Mouse (Mus musculus): Measurements from ENCODE around the gene Sorcs3. TPM values are rescaled to one million over a fixed set of nuclear protein-coding genes. Genes with fewer than 3 reads are reported as not detected.

Sorcs3 gene
- polyA plus RNA-seq, 1 experiment from 2014 or later: 0.28 TPM

- Histone ChIP-seq H3K36me3 (ENCODE audit: control insufficient read depth, insufficient read depth, low read length) (no peaks in the 10 kb centered on the region), H3K9ac (ENCODE audit: low read length) (no peak overlapping the region), H3K4me3 (ENCODE audit: low read depth, low read length) (no peak overlapping the region), H3K9me3 (ENCODE audit: control insufficient read depth, low read length) (no peaks in the 10 kb centered on the region), H3K27ac (replicated peaks; ENCODE audit: low read depth, low read length) (no peak overlapping the region), H3K4me2 (ENCODE audit: low read depth, severe bottlenecking) (no peak overlapping the region), H3K27me3 (ENCODE audit: control insufficient read depth, insufficient read depth, low read length) (no peaks in the 10 kb centered on the region), H3K4me1 (ENCODE audit: control insufficient read depth, insufficient read depth, low read length) (no peaks in the 10 kb centered on the region)
- WGBS: 23% methylated on average over 5 of the region's 5 CpGs
- peak; percentile 54; the same call in 1 of the 2 replicates for ATAC-seq (ENCODE audit: insufficient number of reproducible peaks, low FRiP score, low TSS enrichment, low read depth)
- DNase-seq (ENCODE audit: low spot score): peak; percentile 31
These were observed 266.1 kb downstream of the Sorcs3 start for GRCm38 (mm10) chr19:48471927-48472326.

GRCm38 (mm10) chr19:48475784-48476410 is 270.1 kb downstream of the Sorcs3 start:
- Histone ChIP-seq H3K4me3 (ENCODE audit: low read depth, low read length) (no peak overlapping the region), H3K4me1 (ENCODE audit: control insufficient read depth, insufficient read depth, low read length) (no peaks in the 10 kb centered on the region), H3K27me3 (ENCODE audit: control insufficient read depth, insufficient read depth, low read length) (no peaks in the 10 kb centered on the region), H3K4me2 (ENCODE audit: low read depth, severe bottlenecking) (no peak overlapping the region), H3K27ac (replicated peaks; ENCODE audit: low read depth, low read length) (no peak overlapping the region), H3K36me3 (ENCODE audit: control insufficient read depth, insufficient read depth, low read length) (no peaks in the 10 kb centered on the region), H3K9ac (ENCODE audit: low read length) (no peak overlapping the region), H3K9me3 (ENCODE audit: control insufficient read depth, low read length) (no peaks in the 10 kb centered on the region)
- DNase-seq (ENCODE audit: low spot score) (no peak), ATAC-seq (ENCODE audit: insufficient number of reproducible peaks, low FRiP score, low TSS enrichment, low read depth) (no peak)
- 56% methylated on average over 6 of the region's 6 CpGs for WGBS

- Histone ChIP-seq H3K36me3 (ENCODE audit: control insufficient read depth, insufficient read depth, low read length) (no peaks in the 10 kb centered on the region), H3K4me3 (ENCODE audit: low read depth, low read length) (no peak overlapping the region), H3K9ac (ENCODE audit: low read length) (no peak overlapping the region), H3K9me3 (ENCODE audit: control insufficient read depth, low read length) (no peaks in the 10 kb centered on the region), H3K27ac (replicated peaks; ENCODE audit: low read depth, low read length) (no peak overlapping the region), H3K4me2 (ENCODE audit: low read depth, severe bottlenecking) (no peak overlapping the region), H3K4me1 (ENCODE audit: control insufficient read depth, insufficient read depth, low read length) (no peaks in the 10 kb centered on the region), H3K27me3 (ENCODE audit: control insufficient read depth, insufficient read depth, low read length) (no peaks in the 10 kb centered on the region)
- ATAC-seq (ENCODE audit: insufficient number of reproducible peaks, low FRiP score, low TSS enrichment, low read depth) (no peak), DNase-seq (ENCODE audit: low spot score) (no peak)
- 81% methylated on average over 2 of the region's 2 CpGs for WGBS
These were observed 273.0 kb downstream of the Sorcs3 start for GRCm38 (mm10) chr19:48478864-48479263.

GRCm38 (mm10) chr19:48482946-48483345 is 277.1 kb downstream of the Sorcs3 start:
- no peaks in the 10 kb centered on the region for H3K36me3 ChIP-seq (ENCODE audit: control insufficient read depth, insufficient read depth, low read length)
- DNase-seq (ENCODE audit: low spot score) (no peak), ATAC-seq (ENCODE audit: insufficient number of reproducible peaks, low FRiP score, low TSS enrichment, low read depth) (no peak)
- WGBS: 89% methylated on average over 3 of the region's 3 CpGs
- H3K4me1 ChIP-seq (ENCODE audit: control insufficient read depth, insufficient read depth, low read length): no peaks in the 10 kb centered on the region
- no peak overlapping the region for H3K4me2 ChIP-seq (ENCODE audit: low read depth, severe bottlenecking)
- H3K9ac ChIP-seq (ENCODE audit: low read length): no peak overlapping the region
- no peak overlapping the region for H3K4me3 ChIP-seq (ENCODE audit: low read depth, low read length)
- H3K27ac ChIP-seq (replicated peaks; ENCODE audit: low read depth, low read length): no peak overlapping the region
- H3K9me3 ChIP-seq (ENCODE audit: control insufficient read depth, low read length): no peaks in the 10 kb centered on the region
- H3K27me3 ChIP-seq (ENCODE audit: control insufficient read depth, insufficient read depth, low read length): no peaks in the 10 kb centered on the region

- H3K9me3 ChIP-seq (ENCODE audit: control insufficient read depth, low read length): no peaks in the 10 kb centered on the region
- H3K9ac ChIP-seq (ENCODE audit: low read length): no peak overlapping the region
- no peaks in the 10 kb centered on the region for H3K27me3 ChIP-seq (ENCODE audit: control insufficient read depth, insufficient read depth, low read length)
- DNase-seq (ENCODE audit: low spot score): no peak
- H3K4me2 ChIP-seq (ENCODE audit: low read depth, severe bottlenecking): no peak overlapping the region
- no peaks in the 10 kb centered on the region for H3K4me1 ChIP-seq (ENCODE audit: control insufficient read depth, insufficient read depth, low read length)
- 70% methylated on average over 3 of the region's 3 CpGs for WGBS
- no peak for ATAC-seq (ENCODE audit: insufficient number of reproducible peaks, low FRiP score, low TSS enrichment, low read depth)
- no peak overlapping the region for H3K4me3 ChIP-seq (ENCODE audit: low read depth, low read length)
- H3K27ac ChIP-seq (replicated peaks; ENCODE audit: low read depth, low read length): no peak overlapping the region
- no peaks in the 10 kb centered on the region for H3K36me3 ChIP-seq (ENCODE audit: control insufficient read depth, insufficient read depth, low read length)
These were observed 285.3 kb downstream of the Sorcs3 start for GRCm38 (mm10) chr19:48491111-48491510.

- no peaks in the 10 kb centered on the region for H3K36me3 ChIP-seq (ENCODE audit: control insufficient read depth, insufficient read depth, low read length)
- DNase-seq (ENCODE audit: low spot score) (no peak), ATAC-seq (ENCODE audit: insufficient number of reproducible peaks, low FRiP score, low TSS enrichment, low read depth) (no peak)
- H3K27ac ChIP-seq (replicated peaks; ENCODE audit: low read depth, low read length): no peak overlapping the region
- no peaks in the 10 kb centered on the region for H3K9me3 ChIP-seq (ENCODE audit: control insufficient read depth, low read length)
- H3K4me1 ChIP-seq (ENCODE audit: control insufficient read depth, insufficient read depth, low read length): no peaks in the 10 kb centered on the region
- no peaks in the 10 kb centered on the region for H3K27me3 ChIP-seq (ENCODE audit: control insufficient read depth, insufficient read depth, low read length)
- no peak overlapping the region for H3K4me3 ChIP-seq (ENCODE audit: low read depth, low read length)
- no peak overlapping the region for H3K4me2 ChIP-seq (ENCODE audit: low read depth, severe bottlenecking)
- WGBS: 68% methylated on average over 2 of the region's 2 CpGs
- H3K9ac ChIP-seq (ENCODE audit: low read length): no peak overlapping the region
These were observed 298.2 kb downstream of the Sorcs3 start for GRCm38 (mm10) chr19:48503896-48504620.

GRCm38 (mm10) chr19:48523803-48524202 is 318.0 kb downstream of the Sorcs3 start:
- Histone ChIP-seq H3K27me3 (ENCODE audit: control insufficient read depth, insufficient read depth, low read length) (no peaks in the 10 kb centered on the region), H3K9me3 (ENCODE audit: control insufficient read depth, low read length) (no peaks in the 10 kb centered on the region), H3K27ac (replicated peaks; ENCODE audit: low read depth, low read length) (no peak overlapping the region), H3K4me1 (ENCODE audit: control insufficient read depth, insufficient read depth, low read length) (no peaks in the 10 kb centered on the region), H3K9ac (ENCODE audit: low read length) (no peak overlapping the region), H3K4me2 (ENCODE audit: low read depth, severe bottlenecking) (no peak overlapping the region), H3K36me3 (ENCODE audit: control insufficient read depth, insufficient read depth, low read length) (no peaks in the 10 kb centered on the region), H3K4me3 (ENCODE audit: low read depth, low read length) (no peak overlapping the region)
- WGBS: 95% methylated on average over 7 of the region's 7 CpGs
- no peak for DNase-seq (ENCODE audit: low spot score)
- no peak for ATAC-seq (ENCODE audit: insufficient number of reproducible peaks, low FRiP score, low TSS enrichment, low read depth)

GRCm38 (mm10) chr19:48524527-48525214 is 318.8 kb downstream of the Sorcs3 start:
- 16% methylated on average over 9 of the region's 9 CpGs for WGBS
- Histone ChIP-seq H3K4me3 (ENCODE audit: low read depth, low read length) (no peak overlapping the region), H3K27ac (replicated peaks; ENCODE audit: low read depth, low read length) (no peak overlapping the region), H3K27me3 (ENCODE audit: control insufficient read depth, insufficient read depth, low read length) (no peaks in the 10 kb centered on the region), H3K4me1 (ENCODE audit: control insufficient read depth, insufficient read depth, low read length) (no peaks in the 10 kb centered on the region), H3K9ac (ENCODE audit: low read length) (no peak overlapping the region), H3K4me2 (ENCODE audit: low read depth, severe bottlenecking) (no peak overlapping the region), H3K9me3 (ENCODE audit: control insufficient read depth, low read length) (no peaks in the 10 kb centered on the region), H3K36me3 (ENCODE audit: control insufficient read depth, insufficient read depth, low read length) (no peaks in the 10 kb centered on the region)
- no peak for ATAC-seq (ENCODE audit: insufficient number of reproducible peaks, low FRiP score, low TSS enrichment, low read depth)
- DNase-seq (ENCODE audit: low spot score): no peak

All from limb, embryonic 11.5 days (tissue).